20 mouse cellular contexts compared by ENCODE assay signal in genomic region chr6:53314126-53314525, GRCm38 (mm10). TPM values are rescaled to one million over a fixed set of nuclear protein-coding genes. Genes with fewer than 3 reads are reported as not detected.
DNase-seq lines count a peak whose midpoint lies in the region; ATAC-seq and TF ChIP-seq lines count a peak whose summit lies in the region.
"Had no signal": no experiment of that assay in that cellular context is flagged by ENCODE, and none has a peak within 500 bp of the region (broad histone marks: within the 10 kb centered on the region; RNA-seq: fewer than 3 reads in every experiment).

No protein-coding gene starts in this region.

- no peak for ATAC-seq in heart, embryonic 12.5 days (ENCODE audit: insufficient number of reproducible peaks, low FRiP score)
- no peak for ATAC-seq in lung, postnatal 0 days
- ATAC-seq: forebrain, embryonic 15.5 days had no signal

- no peaks in the 10 kb centered on the region for H3K9me3 ChIP-seq in heart, embryonic 12.5 days (replicated peaks)
- no peaks in the 10 kb centered on the region for H3K9me3 ChIP-seq in lung, postnatal 0 days (ENCODE audit: low read length)
- H3K9me3 ChIP-seq: forebrain, embryonic 15.5 days; heart, embryonic 15.5 days; hindbrain, embryonic 10.5 days; hindbrain, embryonic 15.5 days had no signal

- H3K4me1 ChIP-seq in heart, embryonic 12.5 days (replicated peaks): peaks cover 24% of the 10 kb centered on the region
- no peaks in the 10 kb centered on the region for H3K4me1 ChIP-seq in lung, postnatal 0 days (ENCODE audit: insufficient read depth, low read depth, low read length)
- H3K4me1 ChIP-seq: hindbrain, embryonic 15.5 days had no signal

- WGBS in heart, embryonic 12.5 days: 53% methylated on average over 10 of the region's 10 CpGs
- WGBS in lung, postnatal 0 days: 51% methylated on average over 10 of the region's 10 CpGs

- TF ChIP-seq EP300 in lung, postnatal 0 days (IDR thresholded peaks at IDR 0.05): no peak

- no peak overlapping the region for H3K9ac ChIP-seq in heart, embryonic 12.5 days
- no peak overlapping the region for H3K9ac ChIP-seq in lung, postnatal 0 days (replicated peaks; ENCODE audit: low read depth)
- H3K9ac ChIP-seq: forebrain, embryonic 15.5 days; heart, embryonic 15.5 days; hindbrain, embryonic 15.5 days had no signal

- H3K4me3 ChIP-seq in heart, embryonic 12.5 days: no peak overlapping the region
- H3K4me3 ChIP-seq in lung, postnatal 0 days (ENCODE audit: low read depth, low read length): no peak overlapping the region
- H3K4me3 ChIP-seq: forebrain, embryonic 15.5 days; heart, embryonic 15.5 days; hindbrain, embryonic 10.5 days; hindbrain, embryonic 15.5 days had no signal

- H3K27me3 ChIP-seq in heart, embryonic 12.5 days (replicated peaks): no peaks in the 10 kb centered on the region
- H3K27me3 ChIP-seq in lung, postnatal 0 days (replicated peaks; ENCODE audit: insufficient read depth, low read length): no peaks in the 10 kb centered on the region
- H3K27me3 ChIP-seq: forebrain, embryonic 15.5 days; heart, embryonic 15.5 days; hindbrain, embryonic 15.5 days had no signal

- H3K27ac ChIP-seq in heart, embryonic 12.5 days (ENCODE audit: poor library complexity, severe bottlenecking): no peak overlapping the region
- no peak overlapping the region for H3K27ac ChIP-seq in lung, postnatal 0 days (ENCODE audit: low read length)
- H3K27ac ChIP-seq: forebrain, embryonic 15.5 days; heart, embryonic 15.5 days; hindbrain, embryonic 10.5 days; hindbrain, embryonic 15.5 days had no signal

- peak overlapping the region; percentile 23; the same call in 1 of the 2 replicates for H3K4me2 ChIP-seq in heart, embryonic 12.5 days
- no peak overlapping the region for H3K4me2 ChIP-seq in lung, postnatal 0 days (replicated peaks; ENCODE audit: low read depth, low read length)
- H3K4me2 ChIP-seq: forebrain, embryonic 15.5 days; heart, embryonic 15.5 days; hindbrain, embryonic 15.5 days had no signal

- TF ChIP-seq CTCF in lung, postnatal 0 days (IDR thresholded peaks at IDR 0.05): no peak

- no peaks in the 10 kb centered on the region for H3K36me3 ChIP-seq in heart, embryonic 12.5 days
- H3K36me3 ChIP-seq in lung, postnatal 0 days (ENCODE audit: insufficient read depth, low read length): no peaks in the 10 kb centered on the region
- H3K36me3 ChIP-seq: forebrain, embryonic 15.5 days; heart, embryonic 15.5 days; hindbrain, embryonic 10.5 days; hindbrain, embryonic 15.5 days had no signal

- peak; percentile 32 for DNase-seq in embryo, embryonic 10.5 days (ENCODE audit: low spot score)
- DNase-seq in embryo, embryonic 10 days (ENCODE audit: low spot score): no peak
- no peak for DNase-seq in heart, postnatal 4 days
- DNase-seq in forelimb bud, embryonic 11.5 days (ENCODE audit: low read depth, low spot score): peak; percentile 58
- peak; percentile 25 for DNase-seq in mesoderm, embryonic 11.5 days (ENCODE audit: low read depth, low spot score)
- no peak for DNase-seq in lung, postnatal 0 days (ENCODE audit: low spot score)
- DNase-seq: adrenal gland, postnatal 10 days; B cell, adult 2 months; cerebellum, adult 11-12 months; cerebellum, adult 9-10 months; cerebellum, postnatal 25 days; gastrocnemius, postnatal 10 days; heart, postnatal 14 days; kidney, adult 11 months had no signal

RNA-seq across cellular contexts. Expression of gene Creb5, which starts 27.1 kb away (rescaled TPM):
- 34.9 and 40.1 TPM in 2 replicates for polyA plus RNA-seq in heart, embryonic 12.5 days (2016; fragmentation: Nextera tagmentation; extraction: Ambion mirVana)
- total RNA-seq in heart, postnatal 4 days (2021): 10 to 100 TPM; 49.5 to 51.6 TPM
- 5.1 and 5.4 TPM in 2 replicates for polyA plus RNA-seq in lung, postnatal 0 days (2015; fragmentation: Nextera tagmentation; extraction: Ambion mirVana)
- total RNA-seq: MEL had no signal

Comparison
In these comparisons a context has a peak if more than half of its experiments do, and no peak if none do; other contexts are left out.
1. DNase-seq: peak in embryo, embryonic 10.5 days (single experiment), forelimb bud, embryonic 11.5 days (single experiment) and mesoderm, embryonic 11.5 days (single experiment); none in embryo, embryonic 10 days (single experiment), heart, postnatal 4 days (single experiment) and lung, postnatal 0 days (single experiment).